Mouse (Mus musculus) G1E-ER4 (cell line): Measurements from ENCODE around the gene Tmem79. TPM values are rescaled to one million over a fixed set of nuclear protein-coding genes. Genes with fewer than 3 reads are reported as not detected.
"Not testable (repeated sequence)": the region's sequence is repeated elsewhere in the genome, so short reads cannot be mapped to it uniquely, and the experiment has no call there.

Experiments
- GATA1 ChIP-seq: IDR thresholded peaks from one replicate; pipeline ENCODE4 v1.8.0; 2012; ENCODE audit warnings: low read length, inconsistent platforms
- polyA plus RNA-seq: library from polyadenylated mRNA; stranded (reverse); fragments of >175 nt; gene quantifications from 2 replicates; pipeline ENCODE4 v1.2.3, GENCODE M21; 2012

Gene Tmem79
- 1.2 and 3.4 TPM in 2 replicates for polyA plus RNA-seq

GRCm38 (mm10) chr3:88336058-88337013 lies at the start of gene Tmem79, which contains the start of gene Smg5:
TSS of gene Tmem79 (minus strand) at chr3:88336148.
TSS of gene Smg5 (plus strand) at chr3:88336260.
- TF ChIP-seq GATA1, result no peak

- TF ChIP-seq GATA1, result no peak
These were observed 48.4 kb upstream of the Tmem79 start, which contains the start of gene Bglap for GRCm38 (mm10) chr3:88384364-88384763. TSS of gene Bglap (minus strand) at chr3:88384464.

- not testable (repeated sequence) for TF ChIP-seq GATA1
These were observed 42.7 kb upstream of the Tmem79 start, which contains the start of gene Bglap2 for GRCm38 (mm10) chr3:88378599-88378998. TSS of gene Bglap2 (minus strand) at chr3:88378699.

GRCm38 (mm10) chr3:88372643-88373042 lies 36.7 kb upstream of the Tmem79 start, which contains the start of gene Bglap3:
TSS of gene Bglap3 (minus strand) at chr3:88372743.
- not testable (repeated sequence) for TF ChIP-seq GATA1

- no peak for TF ChIP-seq GATA1
These were observed 29.9 kb upstream of the Tmem79 start for GRCm38 (mm10) chr3:88365705-88366361.

- TF ChIP-seq GATA1, result no peak
These were observed 28.4 kb upstream of the Tmem79 start, which contains the start of gene Paqr6 for GRCm38 (mm10) chr3:88364337-88364736. TSS of gene Paqr6 (plus strand) at chr3:88364584.

GRCm38 (mm10) chr3:88363700-88364099 lies 27.8 kb upstream of the Tmem79 start:
- no peak for TF ChIP-seq GATA1

- TF ChIP-seq GATA1, result no peak
These were observed 25.8 kb upstream of the Tmem79 start for GRCm38 (mm10) chr3:88361612-88362313.

- TF ChIP-seq GATA1, result no peak
These were observed 25.1 kb upstream of the Tmem79 start for GRCm38 (mm10) chr3:88361096-88361495.

GRCm38 (mm10) chr3:88359989-88360388 lies 24.0 kb upstream of the Tmem79 start:
- no peak for TF ChIP-seq GATA1

GRCm38 (mm10) chr3:88359584-88359983 lies 23.6 kb upstream of the Tmem79 start:
- TF ChIP-seq GATA1, result no peak

- no peak for TF ChIP-seq GATA1
These were observed 18.6 kb upstream of the Tmem79 start for GRCm38 (mm10) chr3:88354396-88355165.

GRCm38 (mm10) chr3:88352907-88353306 lies 17.0 kb upstream of the Tmem79 start:
- no peak for TF ChIP-seq GATA1

- no peak for TF ChIP-seq GATA1
These were observed 14.8 kb upstream of the Tmem79 start for GRCm38 (mm10) chr3:88350732-88351131.

- no peak for TF ChIP-seq GATA1
These were observed 3.1 kb upstream of the Tmem79 start for GRCm38 (mm10) chr3:88339006-88339405.
